Mouse (Mus musculus) hindbrain, embryonic 12.5 days (tissue): Measurements from ENCODE around the gene Cyba. TPM values are rescaled to one million over a fixed set of nuclear protein-coding genes. Genes with fewer than 3 reads are reported as not detected.

ENCODE experiments used
- ATAC-seq: fragments of 200-750 bp; cut with Nextera tagmentation; 2 replicates; pipeline ENCODE4 v1.8.0; 2017; ENCODE audit warnings: moderate TSS enrichment; ENCODE audit not compliant: low FRiP score
- H3K27ac ChIP-seq: fragments of 300-500 bp; sonication (generic); 2 replicates; pipeline ENCODE4 v1.5.1; 2016; ENCODE audit warnings: mild to moderate bottlenecking
- H3K27me3 ChIP-seq: fragments of 300-500 bp; sonication (generic); 2 replicates; pipeline ENCODE4 v1.6.1; 2016; ENCODE audit warnings: mild to moderate bottlenecking
- H3K36me3 ChIP-seq: fragments of 300-500 bp; sonication (generic); 2 replicates; pipeline ENCODE4 v1.6.1; 2016; ENCODE audit warnings: mild to moderate bottlenecking
- H3K4me1 ChIP-seq: fragments of 300-500 bp; sonication (generic); 2 replicates; pipeline ENCODE4 v1.6.1; 2016
- H3K4me2 ChIP-seq: fragments of 300-500 bp; sonication (generic); replicated peaks from 2 replicates; pipeline ENCODE4 v1.6.1; 2016; ENCODE audit warnings: mild to moderate bottlenecking
- H3K4me3 ChIP-seq: fragments of 300-500 bp; sonication (generic); 2 replicates; pipeline ENCODE4 v1.5.1; 2016; ENCODE audit warnings: mild to moderate bottlenecking
- H3K9ac ChIP-seq: fragments of 300-500 bp; sonication (generic); 2 replicates; pipeline ENCODE4 v1.6.1; 2016; ENCODE audit warnings: mild to moderate bottlenecking, moderate library complexity
- H3K9me3 ChIP-seq: fragments of 300-500 bp; sonication (generic); replicated peaks from 2 replicates; pipeline ENCODE4 v1.6.1; 2016; ENCODE audit warnings: mild to moderate bottlenecking
- WGBS: fragments of 180-500 bp; shearing (Covaris S2); methylation state at CpG from one replicate; pipeline ENCODE4 v1.1.7; 2016; 5-methylcytosine and 5-hydroxymethylcytosine counted together
- polyA plus RNA-seq: library from polyadenylated mRNA; unstranded; fragments of >200 nt; fragmentation: Nextera tagmentation; extraction: Ambion mirVana; gene quantifications from 2 replicates; pipeline ENCODE4 v1.2.1, GENCODE M21; 2016

Gene Cyba
- polyA plus RNA-seq, result 60.4 and 62.1 TPM in 2 replicates

GRCm38 (mm10) chr8:122432443-122433268 lies at the start of gene Cyba:
Gene Cyba (minus strand): TSS chr8:122432930.
- H3K27ac ChIP-seq, result no peak within 1 kb of the TSS; the same call in 1 of the 2 replicates
- ATAC-seq, result peak; percentile 69
- 6% methylated on average over 42 of the region's 45 CpGs for WGBS

GRCm38 (mm10) chr8:122482448-122482847 lies 49.7 kb upstream of the Cyba start:
- H3K36me3 ChIP-seq, result peaks cover 76% of the 10 kb centered on the region
- H3K9me3 ChIP-seq, result no peaks in the 10 kb centered on the region
- WGBS, result 97% methylated on average over 8 of the region's 8 CpGs

More at GRCm38 (mm10) chr8:122432443-122433268, at the start of gene Cyba:
- Histone ChIP-seq H3K27me3 (no peaks in the 10 kb centered on the region), H3K9ac (peak within 1 kb of the TSS; percentile 50), H3K4me1 (peaks cover 15% of the 10 kb centered on the region), H3K4me2 (peak within 1 kb of the TSS; percentile 74), H3K36me3 (peaks cover 40% of the 10 kb centered on the region), H3K4me3 (peak within 1 kb of the TSS; percentile 39), H3K9me3 (0 out of 2 replicates have a peak, but pooled peaks cover 4% of the 10 kb centered on the region)

GRCm38 (mm10) chr8:122475580-122476320 lies 43.0 kb upstream of the Cyba start, which contains the start of the genes Rnf166 and Ctu2:
Gene Rnf166 (minus strand): TSS chr8:122476064.
Gene Ctu2 (plus strand): TSS chr8:122476143.
- Histone ChIP-seq H3K36me3 (peaks cover 36% of the 10 kb centered on the region), H3K27me3 (no peaks in the 10 kb centered on the region), H3K9me3 (no peaks in the 10 kb centered on the region), H3K4me1 (peaks cover 22% of the 10 kb centered on the region), H3K9ac (peak within 1 kb of the TSS; percentile 97), H3K4me3 (peak within 1 kb of the TSS; percentile 99), H3K27ac (peak within 1 kb of the TSS; percentile 84), H3K4me2 (peak within 1 kb of the TSS; percentile 96)
- peak; percentile 93 for ATAC-seq
- under 1% methylated on average over 92 of the region's 103 CpGs for WGBS

More at GRCm38 (mm10) chr8:122482448-122482847, 49.7 kb upstream of the Cyba start:
- Histone ChIP-seq H3K27me3 (no peaks in the 10 kb centered on the region), H3K4me1 (no peaks in the 10 kb centered on the region), H3K27ac (no peak overlapping the region), H3K4me2 (no peak overlapping the region), H3K9ac (no peak overlapping the region), H3K4me3 (no peak overlapping the region)
- no peak for ATAC-seq

- ATAC-seq, result peak; percentile 8; the same call in 1 of the 2 replicates
- Histone ChIP-seq H3K27me3 (no peaks in the 10 kb centered on the region), H3K27ac (peak overlapping the region; percentile 84; the same call in 1 of the 2 replicates), H3K4me3 (peak overlapping the region; percentile 99), H3K9me3 (no peaks in the 10 kb centered on the region), H3K9ac (peak overlapping the region; percentile 97), H3K4me1 (peaks cover 25% of the 10 kb centered on the region), H3K4me2 (peak overlapping the region; percentile 96), H3K36me3 (peaks cover 37% of the 10 kb centered on the region)
- 18% methylated on average over 16 of the region's 16 CpGs for WGBS
Observed at GRCm38 (mm10) chr8:122474951-122475560, 42.3 kb upstream of the Cyba start.

GRCm38 (mm10) chr8:122473911-122474421 lies 41.2 kb upstream of the Cyba start:
- WGBS, result 89% methylated on average over 8 of the region's 8 CpGs
- ATAC-seq, result no peak
- Histone ChIP-seq H3K9ac (no peak overlapping the region), H3K4me2 (no peak overlapping the region), H3K4me1 (peaks cover 25% of the 10 kb centered on the region), H3K4me3 (no peak overlapping the region), H3K9me3 (no peaks in the 10 kb centered on the region), H3K27me3 (no peaks in the 10 kb centered on the region), H3K27ac (no peak overlapping the region), H3K36me3 (peaks cover 36% of the 10 kb centered on the region)

GRCm38 (mm10) chr8:122470691-122471090 lies 38.0 kb upstream of the Cyba start:
- Histone ChIP-seq H3K27me3 (no peaks in the 10 kb centered on the region), H3K9me3 (no peaks in the 10 kb centered on the region), H3K4me1 (peaks cover 15% of the 10 kb centered on the region), H3K27ac (no peak overlapping the region), H3K4me3 (no peak overlapping the region), H3K9ac (no peak overlapping the region), H3K4me2 (no peak overlapping the region), H3K36me3 (peaks cover 50% of the 10 kb centered on the region)
- ATAC-seq, result no peak
- WGBS, result 83% methylated on average over 5 of the region's 5 CpGs

- Histone ChIP-seq H3K4me2 (no peak overlapping the region), H3K4me1 (peaks cover 12% of the 10 kb centered on the region), H3K27me3 (no peaks in the 10 kb centered on the region), H3K9ac (no peak overlapping the region), H3K4me3 (no peak overlapping the region), H3K27ac (no peak overlapping the region), H3K36me3 (peaks cover 55% of the 10 kb centered on the region), H3K9me3 (no peaks in the 10 kb centered on the region)
- no peak for ATAC-seq
- WGBS, result 94% methylated on average over 10 of the region's 10 CpGs
Observed at GRCm38 (mm10) chr8:122469965-122470364, 37.2 kb upstream of the Cyba start.

- 81% methylated on average over 6 of the region's 6 CpGs for whole genome bisulfite sequencing
- no peak for ATAC-seq
Observed at GRCm38 (mm10) chr8:122469407-122469806, 36.7 kb upstream of the Cyba start.

GRCm38 (mm10) chr8:122467816-122468215 lies 35.1 kb upstream of the Cyba start:
- Histone ChIP-seq H3K4me1 (0 out of 2 replicates have a peak, but pooled peaks cover 2% of the 10 kb centered on the region), H3K36me3 (peaks cover 50% of the 10 kb centered on the region), H3K4me2 (no peak overlapping the region), H3K27ac (no peak overlapping the region), H3K27me3 (peaks cover 15% of the 10 kb centered on the region), H3K4me3 (no peak overlapping the region), H3K9ac (no peak overlapping the region), H3K9me3 (no peaks in the 10 kb centered on the region)
- no peak for ATAC-seq
- WGBS, result 93% methylated on average over 13 of the region's 13 CpGs

More at GRCm38 (mm10) chr8:122469407-122469806, 36.7 kb upstream of the Cyba start:
- Histone ChIP-seq H3K9me3 (no peaks in the 10 kb centered on the region), H3K36me3 (peaks cover 55% of the 10 kb centered on the region), H3K9ac (no peak overlapping the region), H3K4me3 (no peak overlapping the region), H3K27me3 (0 out of 2 replicates have a peak, but pooled peaks cover under 1% of the 10 kb centered on the region), H3K27ac (no peak overlapping the region), H3K4me1 (peaks cover 6% of the 10 kb centered on the region; the same call in 1 of the 2 replicates), H3K4me2 (no peak overlapping the region)

- no peak overlapping the region for H3K9ac ChIP-seq
- H3K9me3 ChIP-seq, result no peaks in the 10 kb centered on the region
- no peak overlapping the region for H3K27ac ChIP-seq
- peaks cover 14% of the 10 kb centered on the region for H3K4me1 ChIP-seq
- no peak overlapping the region for H3K4me2 ChIP-seq
- H3K4me3 ChIP-seq, result no peak overlapping the region
- ATAC-seq, result no peak
- H3K36me3 ChIP-seq, result peaks cover 43% of the 10 kb centered on the region
- peaks cover 44% of the 10 kb centered on the region for H3K27me3 ChIP-seq
- 68% methylated on average over 7 of the region's 7 CpGs for WGBS
Observed at GRCm38 (mm10) chr8:122464985-122465384, 32.3 kb upstream of the Cyba start.

- WGBS, result 69% methylated on average over 12 of the region's 12 CpGs
- Histone ChIP-seq H3K4me3 (no peak overlapping the region), H3K9me3 (no peaks in the 10 kb centered on the region), H3K27ac (no peak overlapping the region), H3K4me2 (no peak overlapping the region), H3K9ac (no peak overlapping the region), H3K4me1 (peaks cover 15% of the 10 kb centered on the region), H3K27me3 (peaks cover 54% of the 10 kb centered on the region), H3K36me3 (peaks cover 33% of the 10 kb centered on the region)
- no peak for ATAC-seq
Observed at GRCm38 (mm10) chr8:122463651-122464640, 31.2 kb upstream of the Cyba start.
